Mouse (Mus musculus) forebrain, embryonic 14.5 days (tissue): ENCODE data around the gene Map4k4. TPM values are rescaled to one million over a fixed set of nuclear protein-coding genes. Genes with fewer than 3 reads are reported as not detected.

Source experiments
- ATAC-seq: fragments of 200-750 bp; cut with Nextera tagmentation; 2 replicates; pipeline ENCODE4 v1.8.0; 2017; ENCODE audit warnings: mild to moderate bottlenecking, moderate library complexity
- DNase-seq: peaks from one replicate; pipeline ENCODE4 v3.0.0-alpha.2; 2015; ENCODE audit warnings: low spot score
- H3K27ac ChIP-seq: fragments of 300-500 bp; sonication (generic); 2 replicates; pipeline ENCODE4 v1.5.1; 2014; ENCODE audit warnings: low read depth, mild to moderate bottlenecking, control low read depth, low read length, moderate library complexity
- H3K27me3 ChIP-seq: fragments of 300-500 bp; sonication (generic); replicated peaks from 2 replicates; pipeline ENCODE4 v1.6.1; 2014; ENCODE audit warnings: low read length, control low read depth, mixed read lengths; ENCODE audit not compliant: control insufficient read depth, insufficient read depth
- H3K36me3 ChIP-seq: fragments of 300-500 bp; sonication (generic); 2 replicates; pipeline ENCODE4 v1.6.1; 2014; ENCODE audit warnings: low read length, control low read depth; ENCODE audit not compliant: control insufficient read depth, insufficient read depth
- H3K4me1 ChIP-seq: fragments of 300-500 bp; sonication (generic); 2 replicates; pipeline ENCODE4 v1.6.1; 2014; ENCODE audit warnings: antibody characterized with exemption, low read length, control low read depth; ENCODE audit not compliant: control insufficient read depth, insufficient read depth
- H3K4me2 ChIP-seq: fragments of 300-500 bp; sonication (generic); 2 replicates; pipeline ENCODE4 v1.6.1; 2014; ENCODE audit warnings: mild to moderate bottlenecking, control low read depth, low read length
- H3K4me3 ChIP-seq: fragments of 300-500 bp; sonication (generic); 2 replicates; pipeline ENCODE4 v1.5.1; 2014; ENCODE audit warnings: low read depth, low read length, control low read depth
- H3K9ac ChIP-seq: fragments of 300-500 bp; sonication (generic); 2 replicates; pipeline ENCODE4 v1.6.1; 2014; ENCODE audit warnings: mild to moderate bottlenecking, low read length, control low read depth, moderate library complexity
- H3K9me3 ChIP-seq: fragments of 300-500 bp; sonication (generic); replicated peaks from 2 replicates; pipeline ENCODE4 v1.6.1; 2016; ENCODE audit warnings: low read length, control low read depth, mixed read lengths; ENCODE audit not compliant: control insufficient read depth
- WGBS: fragments of 180-500 bp; shearing (Covaris S2); extraction: QIAGEN DNeasy Blood & Tissue Kit; methylation state at CpG from one replicate; pipeline ENCODE4 v1.1.7; 2014; 5-methylcytosine and 5-hydroxymethylcytosine counted together
- polyA plus RNA-seq: library from polyadenylated mRNA; unstranded; fragments of >200 nt; fragmentation: Nextera tagmentation; extraction: Ambion mirVana; gene quantifications from 2 replicates; pipeline ENCODE4 v1.2.1, GENCODE M21; 2014

Map4k4 gene
- polyA plus RNA-seq, 1 experiment from 2014 or later: 29.2 TPM

GRCm38 (mm10) chr1:39981970-39982369 lies 81.3 kb downstream of the Map4k4 start:
- WGBS: 87% methylated on average over 3 of the region's 3 CpGs
- Histone ChIP-seq H3K9me3 (no peaks in the 10 kb centered on the region), H3K4me2 (no peak overlapping the region), H3K4me1 (peaks cover 11% of the 10 kb centered on the region; the same call in 1 of the 2 replicates), H3K27me3 (no peaks in the 10 kb centered on the region), H3K9ac (no peak overlapping the region), H3K4me3 (no peak overlapping the region), H3K27ac (no peak overlapping the region), H3K36me3 (peaks cover 88% of the 10 kb centered on the region)
- ATAC-seq (no peak), DNase-seq (no peak)

DNA sequence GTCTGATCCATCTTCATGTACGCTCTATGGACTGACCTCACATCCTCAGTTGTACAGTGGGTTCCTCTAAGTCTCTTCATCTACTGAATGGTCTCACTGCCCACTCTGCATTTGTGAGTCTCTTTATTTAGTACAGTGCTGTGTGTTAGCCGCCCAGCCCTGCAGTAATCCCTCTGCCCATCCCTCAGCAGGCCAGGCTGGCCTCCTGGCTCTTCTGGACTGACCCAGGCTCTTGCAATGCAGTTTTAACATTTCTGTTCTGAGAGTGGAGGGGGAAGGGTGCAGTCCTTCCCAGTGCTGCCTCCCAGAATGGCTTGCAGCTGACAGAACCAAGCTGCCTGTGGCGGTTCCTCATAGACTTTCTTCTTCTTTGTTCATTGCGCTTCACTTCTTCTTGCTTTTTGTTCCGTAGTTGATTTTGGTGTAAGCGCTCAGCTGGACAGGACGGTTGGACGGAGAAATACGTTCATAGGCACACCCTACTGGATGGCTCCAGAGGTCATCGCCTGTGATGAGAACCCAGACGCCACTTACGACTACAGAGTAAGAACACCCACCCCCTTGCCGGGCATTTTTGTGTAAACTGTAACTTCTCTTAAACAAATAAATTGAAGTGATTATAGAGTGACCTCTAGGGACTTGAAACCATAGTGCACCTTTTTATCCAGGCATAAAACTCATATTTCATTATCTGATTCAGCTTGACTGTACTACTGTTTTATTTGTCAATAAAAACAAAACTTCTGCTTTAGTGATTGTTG lies 82.2 kb downstream of the Map4k4 start:
- 71% methylated on average over 13 of the region's 13 CpGs for WGBS
- H3K9ac ChIP-seq: no peak overlapping the region
- H3K4me3 ChIP-seq: no peak overlapping the region
- DNase-seq (peak; percentile 46), ATAC-seq (no peak; the same call in 1 of the 2 replicates)
- H3K9me3 ChIP-seq: no peaks in the 10 kb centered on the region
- no peak overlapping the region for H3K4me2 ChIP-seq
- H3K27me3 ChIP-seq: no peaks in the 10 kb centered on the region
- H3K27ac ChIP-seq: peak overlapping the region; percentile 33; the same call in 1 of the 2 replicates
- H3K4me1 ChIP-seq: 0 out of 2 replicates have a peak, but pooled peaks cover 10% of the 10 kb centered on the region
- peaks cover 88% of the 10 kb centered on the region for H3K36me3 ChIP-seq

GRCm38 (mm10) chr1:39984331-39984730 lies 83.6 kb downstream of the Map4k4 start:
- H3K4me2 ChIP-seq: no peak overlapping the region
- H3K27me3 ChIP-seq: no peaks in the 10 kb centered on the region
- no peak overlapping the region for H3K27ac ChIP-seq
- no peaks in the 10 kb centered on the region for H3K9me3 ChIP-seq
- no peak for ATAC-seq
- no peak for DNase-seq
- H3K4me1 ChIP-seq: 0 out of 2 replicates have a peak, but pooled peaks cover 10% of the 10 kb centered on the region
- peaks cover 90% of the 10 kb centered on the region for H3K36me3 ChIP-seq
- 89% methylated on average over 9 of the region's 9 CpGs for WGBS
- no peak overlapping the region for H3K9ac ChIP-seq
- H3K4me3 ChIP-seq: no peak overlapping the region

DNA sequence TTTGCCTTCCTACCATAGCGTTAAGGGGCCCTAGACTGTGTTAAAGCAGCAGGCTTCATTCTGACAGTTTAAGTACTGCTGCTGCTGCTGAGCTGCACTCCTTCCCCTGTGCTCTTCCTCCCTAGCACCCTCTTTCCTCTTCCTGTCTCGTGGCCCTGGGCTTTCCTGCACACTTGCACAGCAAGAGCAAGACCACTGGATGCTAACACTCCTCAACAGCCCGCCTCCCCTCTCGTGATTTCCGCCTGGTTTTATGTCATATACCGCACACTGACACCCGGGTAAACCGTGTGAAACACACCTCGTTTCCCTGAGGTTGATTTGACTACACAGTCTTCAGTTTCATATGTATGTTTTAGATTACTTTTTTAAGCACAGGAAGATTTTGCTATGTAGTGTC lies 86.1 kb downstream of the Map4k4 start:
- Histone ChIP-seq H3K9me3 (no peaks in the 10 kb centered on the region), H3K27ac (no peak overlapping the region), H3K36me3 (peaks cover 88% of the 10 kb centered on the region), H3K9ac (no peak overlapping the region), H3K4me1 (no peaks in the 10 kb centered on the region), H3K4me3 (no peak overlapping the region), H3K27me3 (no peaks in the 10 kb centered on the region), H3K4me2 (no peak overlapping the region)
- DNase-seq (no peak), ATAC-seq (no peak)
- WGBS: 88% methylated on average over 9 of the region's 9 CpGs

DNA sequence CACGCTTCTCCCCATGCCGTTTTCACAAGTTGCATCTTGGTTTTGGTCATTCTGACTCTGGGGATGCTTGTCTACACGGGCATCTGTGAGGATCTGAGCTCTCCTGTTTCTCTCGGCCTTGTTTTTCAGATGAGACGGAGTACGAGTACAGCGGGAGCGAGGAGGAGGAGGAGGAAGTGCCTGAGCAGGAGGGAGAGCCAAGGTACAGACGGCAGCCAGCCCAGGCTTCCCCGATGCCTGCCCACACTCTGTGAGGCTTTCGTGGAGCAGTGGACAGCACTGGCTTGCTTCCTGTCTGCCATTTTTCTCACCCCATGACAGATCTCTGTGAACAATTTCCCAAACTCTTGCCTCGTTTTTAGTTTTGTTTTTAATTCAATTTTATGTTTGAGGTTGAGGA lies 88.1 kb downstream of the Map4k4 start:
- Histone ChIP-seq H3K4me1 (no peaks in the 10 kb centered on the region), H3K4me2 (no peak overlapping the region), H3K27me3 (no peaks in the 10 kb centered on the region), H3K36me3 (peaks cover 90% of the 10 kb centered on the region), H3K9me3 (no peaks in the 10 kb centered on the region), H3K4me3 (no peak overlapping the region), H3K27ac (no peak overlapping the region), H3K9ac (no peak overlapping the region)
- DNase-seq: no peak
- 93% methylated on average over 12 of the region's 12 CpGs for WGBS
- ATAC-seq: no peak

- H3K27ac ChIP-seq: no peak overlapping the region
- no peaks in the 10 kb centered on the region for H3K27me3 ChIP-seq
- ATAC-seq: no peak
- 92% methylated on average over 9 of the region's 9 CpGs for WGBS
- H3K4me2 ChIP-seq: no peak overlapping the region
- peaks cover 91% of the 10 kb centered on the region for H3K36me3 ChIP-seq
- H3K4me1 ChIP-seq: no peaks in the 10 kb centered on the region
- H3K9ac ChIP-seq: no peak overlapping the region
- no peaks in the 10 kb centered on the region for H3K9me3 ChIP-seq
- H3K4me3 ChIP-seq: no peak overlapping the region
- no peak for DNase-seq
These were observed 89.3 kb downstream of the Map4k4 start for GRCm38 (mm10) chr1:39990041-39990440.

DNA sequence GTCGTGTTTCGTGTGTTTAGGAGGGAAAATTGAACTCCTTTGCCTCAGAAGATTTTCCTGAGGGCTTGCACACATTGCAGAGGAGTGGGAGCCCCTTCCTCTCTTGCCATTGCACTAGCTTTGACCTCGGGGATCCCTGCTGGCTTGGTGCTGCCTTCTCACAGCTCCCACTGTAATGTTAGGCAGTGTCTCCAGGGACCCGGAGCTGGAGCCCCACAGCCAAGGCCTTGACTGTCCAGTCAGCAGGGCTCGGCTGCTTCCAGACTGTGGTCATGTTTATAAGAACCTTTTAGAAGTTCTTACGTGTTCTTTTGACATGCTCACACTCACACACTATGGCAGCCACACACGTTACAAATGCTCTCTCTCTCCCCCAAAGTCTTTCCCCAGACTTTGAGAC lies 93.2 kb downstream of the Map4k4 start:
- H3K27me3 ChIP-seq: no peaks in the 10 kb centered on the region
- H3K4me3 ChIP-seq: no peak overlapping the region
- WGBS: 93% methylated on average over 7 of the region's 7 CpGs
- no peak overlapping the region for H3K9ac ChIP-seq
- H3K4me2 ChIP-seq: no peak overlapping the region
- H3K4me1 ChIP-seq: no peaks in the 10 kb centered on the region
- no peak overlapping the region for H3K27ac ChIP-seq
- no peaks in the 10 kb centered on the region for H3K9me3 ChIP-seq
- H3K36me3 ChIP-seq: peaks cover 96% of the 10 kb centered on the region
- DNase-seq (no peak), ATAC-seq (no peak)

DNA sequence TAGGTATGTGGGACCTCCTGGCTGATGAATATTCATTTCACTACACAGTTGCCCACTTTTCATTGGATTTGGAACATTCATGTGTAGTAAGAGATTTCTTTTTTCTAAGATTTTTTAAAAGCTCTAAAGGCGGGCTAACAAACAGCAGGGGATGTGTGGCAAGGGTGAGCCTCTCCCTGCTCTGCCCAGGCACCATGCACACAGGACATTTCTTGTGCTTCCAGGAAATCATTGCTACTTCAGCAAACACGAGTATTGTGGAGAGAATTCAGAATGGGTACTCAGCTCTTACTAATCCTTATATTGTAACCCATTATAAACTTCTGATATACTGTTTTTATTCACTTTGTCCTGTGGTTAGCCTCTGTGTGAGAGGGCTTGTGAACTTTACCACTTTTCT lies 94.9 kb downstream of the Map4k4 start:
- ATAC-seq (no peak), DNase-seq (no peak)
- Histone ChIP-seq H3K36me3 (peaks cover 96% of the 10 kb centered on the region), H3K4me3 (no peak overlapping the region), H3K9ac (no peak overlapping the region), H3K4me2 (no peak overlapping the region), H3K27ac (no peak overlapping the region), H3K27me3 (no peaks in the 10 kb centered on the region), H3K4me1 (no peaks in the 10 kb centered on the region), H3K9me3 (no peaks in the 10 kb centered on the region)
- 83% methylated on average over 2 of the region's 2 CpGs for WGBS

DNA sequence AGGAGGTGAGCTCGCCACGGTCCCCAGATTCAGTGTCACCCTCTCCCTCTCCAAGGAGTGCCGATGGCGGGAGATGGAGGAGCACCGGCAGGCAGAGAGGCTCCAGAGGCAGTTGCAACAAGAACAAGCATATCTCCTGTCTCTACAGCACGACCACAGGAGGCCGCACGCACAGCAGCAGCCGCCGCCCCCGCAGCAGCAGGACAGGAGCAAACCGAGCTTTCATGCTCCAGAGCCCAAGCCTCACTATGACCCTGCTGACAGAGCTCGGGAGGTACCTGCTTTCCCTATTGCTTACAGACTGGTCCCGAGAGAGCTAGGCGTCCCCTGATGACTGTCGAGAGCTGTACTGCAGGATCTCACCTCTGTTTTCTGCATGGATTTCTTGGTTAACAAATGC lies 99.8 kb downstream of the Map4k4 start:
- no peak overlapping the region for H3K4me2 ChIP-seq
- no peak overlapping the region for H3K4me3 ChIP-seq
- H3K27ac ChIP-seq: 0 out of 2 replicates have a peak overlapping the region, but pooled peaks have one; percentile 27
- ATAC-seq (no peak), DNase-seq (no peak)
- no peak overlapping the region for H3K9ac ChIP-seq
- H3K36me3 ChIP-seq: peaks cover 98% of the 10 kb centered on the region
- no peaks in the 10 kb centered on the region for H3K27me3 ChIP-seq
- no peaks in the 10 kb centered on the region for H3K4me1 ChIP-seq
- 83% methylated on average over 16 of the region's 16 CpGs for WGBS
- H3K9me3 ChIP-seq: no peaks in the 10 kb centered on the region
